Mouse (Mus musculus) myocyte (in vitro differentiated cells): ENCODE measurements around the gene Ltc4s. TPM values are rescaled to one million over a fixed set of nuclear protein-coding genes. Genes with fewer than 3 reads are reported as not detected.
A peak's percentile ranks its signal among the peaks of the same experiment; 100 is the strongest.

ENCODE experiments used
- H3K27me3 ChIP-seq: one replicate; pipeline ENCODE4 v1.6.1; 2011; ENCODE audit not compliant: control insufficient read depth, insufficient read depth, insufficient read length
- H3K36me3 ChIP-seq: one replicate; pipeline ENCODE4 v1.6.1; 2011; ENCODE audit not compliant: control insufficient read depth, insufficient read depth
- H3K4me2 ChIP-seq: one replicate; pipeline ENCODE4 v1.6.1; 2011; ENCODE audit warnings: low read depth, control low read depth
- H3K4me3 ChIP-seq: one replicate; pipeline ENCODE4 v1.5.1; 2011; ENCODE audit warnings: mild to moderate bottlenecking, control low read depth, moderate library complexity
- H3K79me2 ChIP-seq: one replicate; pipeline ENCODE4 v1.6.1; 2011; ENCODE audit not compliant: control insufficient read depth, insufficient read depth
- H3ac ChIP-seq: one replicate; pipeline ENCODE4 v1.6.1; 2011; ENCODE audit not compliant: control insufficient read depth, insufficient read length
- CEBPB ChIP-seq: IDR thresholded peaks from 2 replicates; pipeline ENCODE4 v1.6.1; 2011; ENCODE audit warnings: mild to moderate bottlenecking, moderate library complexity; ENCODE audit not compliant: poor library complexity, insufficient read depth, severe bottlenecking
- E2F4 ChIP-seq: IDR thresholded peaks from one replicate; pipeline ENCODE4 v1.6.1; 2011; ENCODE audit warnings: mild to moderate bottlenecking, control low read depth, moderate library complexity; ENCODE audit not compliant: insufficient read depth
- MAX ChIP-seq: IDR thresholded peaks from one replicate; pipeline ENCODE4 v1.6.1; 2011; ENCODE audit warnings: low read depth, mild to moderate bottlenecking, control low read depth
- MYOD1 ChIP-seq, 3 experiments: IDR thresholded peaks; one replicate each; pipeline ENCODE4 v1.6.1; 2011; ENCODE audit warnings: control low read depth in 2 of 3, low read depth in 2 of 3, mild to moderate bottlenecking in 2 of 3, moderate library complexity in 1 of 3; ENCODE audit not compliant: insufficient read length in 2 of 3, control insufficient read depth in 1 of 3
- MYOG ChIP-seq, 3 experiments: IDR thresholded peaks; one replicate each; pipeline ENCODE4 v1.6.1; 2011; ENCODE audit warnings: control low read depth in 2 of 3, low read depth in 2 of 3, mild to moderate bottlenecking in 2 of 3; ENCODE audit not compliant: insufficient read length in 2 of 3, control insufficient read depth in 1 of 3, insufficient read depth in 1 of 3
- POLR2A ChIP-seq: IDR thresholded peaks from one replicate; pipeline ENCODE4 v1.6.1; 2011; ENCODE audit warnings: low read depth, mild to moderate bottlenecking, control low read depth, moderate library complexity; ENCODE audit not compliant: insufficient read length
- POLR2AphosphoS2 ChIP-seq: IDR thresholded peaks from one replicate; pipeline ENCODE4 v1.6.1; 2011; ENCODE audit warnings: low read depth, control low read depth; ENCODE audit not compliant: insufficient read length
- REST ChIP-seq: IDR thresholded peaks from one replicate; pipeline ENCODE4 v1.6.1; 2011; ENCODE audit warnings: mild to moderate bottlenecking, control low read depth, moderate library complexity; ENCODE audit not compliant: insufficient read depth, insufficient read length
- SRF ChIP-seq: IDR thresholded peaks from one replicate; pipeline ENCODE4 v1.6.1; 2011; ENCODE audit warnings: low read depth; ENCODE audit not compliant: control insufficient read depth, insufficient read length
- TCF12 ChIP-seq: IDR thresholded peaks from one replicate; pipeline ENCODE4 v1.6.1; 2011; ENCODE audit warnings: mild to moderate bottlenecking, control low read depth; ENCODE audit not compliant: poor library complexity, insufficient read depth, severe bottlenecking
- TCF3 ChIP-seq: IDR thresholded peaks from one replicate; pipeline ENCODE4 v1.6.1; 2011; ENCODE audit warnings: low read depth, control low read depth; ENCODE audit not compliant: insufficient read length
- USF1 ChIP-seq: IDR thresholded peaks from one replicate; pipeline ENCODE4 v1.6.1; 2011; ENCODE audit warnings: low read depth, mild to moderate bottlenecking, control low read depth, moderate library complexity
- polyA plus RNA-seq: library from polyadenylated mRNA; unstranded; fragments of >200 nt; fragmentation: generic; extraction: Trizol; gene quantifications from one replicate; pipeline ENCODE4 v1.2.1, GENCODE M21; 2012; ENCODE audit warnings: missing spikeins

Ltc4s gene
- polyA plus RNA-seq = 1.8 TPM

DNA sequence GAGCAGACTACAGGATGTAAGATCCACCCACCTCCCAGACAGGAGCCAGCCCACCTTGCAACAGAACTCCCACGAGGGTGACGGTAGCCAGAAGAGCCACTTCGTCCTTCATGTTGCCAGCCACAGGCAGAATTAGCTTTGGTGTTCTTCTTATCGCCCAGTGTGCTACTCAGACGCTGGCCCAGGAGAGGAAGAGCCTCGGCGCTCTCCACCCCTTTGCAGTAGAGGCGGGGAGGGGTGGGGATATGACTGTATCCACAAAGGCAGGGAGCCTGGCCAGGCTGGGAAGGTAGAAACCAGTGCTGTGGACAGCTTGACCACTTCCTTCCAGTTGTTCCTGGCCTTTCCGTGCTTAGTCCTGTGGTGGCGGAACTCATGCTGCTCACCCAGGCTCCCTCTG is at the start of gene Ltc4s:
Gene Ltc4s, minus strand, starts transcription at position 293 of the 400 bp plus-strand sequence.
- Histone ChIP-seq H3K4me2 (no peak within 1 kb of the TSS), H3K4me3 (no peak within 1 kb of the TSS), H3ac (peak within 1 kb of the TSS; percentile 6), H3K36me3 (peaks cover 11% of the 10 kb centered on the region), H3K27me3 (no peaks in the 10 kb centered on the region), H3K79me2 (no peaks in the 10 kb centered on the region)
- no peak for TF ChIP-seq TCF12
- no peak for TF ChIP-seq SRF
- no peak for TF ChIP-seq CEBPB
- no peak for TF ChIP-seq POLR2AphosphoS2
- no peak for TF ChIP-seq USF1
- no peak for TF ChIP-seq REST
- TF ChIP-seq POLR2A = no peak
- TF ChIP-seq E2F4 = no peak

DNA sequence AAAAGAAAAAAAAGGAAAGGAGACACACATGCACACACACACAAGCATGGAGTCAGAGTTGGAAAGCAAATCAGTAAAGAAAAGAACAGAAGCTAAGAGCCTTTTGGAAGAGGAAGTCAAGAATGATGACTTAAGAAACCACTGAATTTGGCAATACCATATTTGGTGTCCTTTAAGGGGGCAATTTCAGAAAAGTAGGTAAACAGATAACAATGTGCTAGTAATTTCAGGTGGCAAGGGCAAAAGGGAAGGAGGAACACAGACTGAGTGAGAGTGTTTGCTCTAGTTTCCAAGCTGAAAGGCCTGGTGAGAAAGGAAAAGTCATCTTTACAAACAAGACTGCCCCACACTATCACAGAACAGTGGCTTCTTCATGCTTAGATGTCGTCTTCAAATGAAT is 48.0 kb upstream of the Ltc4s start:
- Histone ChIP-seq H3K4me2 (no peak overlapping the region), H3ac (no peak overlapping the region), H3K79me2 (peaks cover 96% of the 10 kb centered on the region), H3K27me3 (no peaks in the 10 kb centered on the region), H3K4me3 (no peak overlapping the region), H3K36me3 (no peaks in the 10 kb centered on the region)
- TF ChIP-seq TCF12 (no peak), USF1 (no peak), MYOD1 (IDR thresholded peaks at IDR 0.05; ENCODE audit: control insufficient read depth in 1 of 3, insufficient read length in 2 of 3, low read depth in 2 of 3) (no peak), SRF (no peak), E2F4 (no peak), REST (no peak), CEBPB (no peak), TCF3 (no peak), POLR2AphosphoS2 (no peak), MYOG (IDR thresholded peaks at IDR 0.05; ENCODE audit: control insufficient read depth in 1 of 3, insufficient read depth in 1 of 3, insufficient read length in 2 of 3, low read depth in 2 of 3) (no peak), POLR2A (no peak), MAX (no peak)

DNA sequence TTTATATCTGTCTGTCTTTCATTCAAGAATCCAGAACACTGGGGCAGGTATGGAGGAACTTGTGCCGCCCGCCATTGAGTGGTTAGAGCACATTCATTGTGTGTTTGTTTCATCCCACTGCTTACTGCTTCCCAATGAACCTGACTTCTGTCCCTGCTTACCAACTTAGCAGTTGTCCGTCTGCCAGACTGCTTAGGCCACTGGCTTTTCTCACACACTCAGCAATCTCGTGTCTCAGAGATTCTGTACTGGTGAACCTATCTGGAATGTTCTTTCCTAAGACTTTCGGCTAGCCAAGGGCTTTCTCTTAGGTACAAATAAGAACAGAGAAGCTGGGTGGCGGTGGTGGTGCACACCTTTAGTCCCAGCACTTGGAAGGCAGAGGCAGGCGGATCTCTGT is 47.3 kb upstream of the Ltc4s start:
- Histone ChIP-seq H3ac (no peak overlapping the region), H3K36me3 (peaks cover 6% of the 10 kb centered on the region), H3K79me2 (peaks cover 96% of the 10 kb centered on the region), H3K27me3 (no peaks in the 10 kb centered on the region), H3K4me3 (no peak overlapping the region), H3K4me2 (no peak overlapping the region)
- TF ChIP-seq TCF3 (no peak), SRF (no peak), REST (no peak), MAX (no peak)

DNA sequence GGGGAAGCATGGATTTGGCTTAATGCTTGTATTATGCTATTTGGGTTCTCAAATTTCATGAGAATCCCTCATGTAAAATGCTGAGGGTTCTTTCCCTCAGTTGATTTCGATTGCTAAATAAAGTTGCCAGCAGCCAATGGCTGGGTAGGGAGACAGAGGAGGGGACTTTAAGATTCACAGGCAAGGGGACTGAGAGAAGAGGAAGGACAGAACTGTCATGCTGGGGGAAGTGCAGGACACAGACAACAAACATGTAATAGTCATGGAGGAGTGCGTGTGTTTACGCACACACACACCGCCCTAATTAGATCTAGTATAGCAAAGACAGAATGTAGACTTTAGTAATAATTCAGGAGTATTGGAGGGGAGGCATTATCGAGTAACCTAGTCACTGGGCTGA is 46.8 kb upstream of the Ltc4s start:
- no peaks in the 10 kb centered on the region for H3K27me3 ChIP-seq
- H3K4me2 ChIP-seq = no peak overlapping the region
- peaks cover 6% of the 10 kb centered on the region for H3K36me3 ChIP-seq
- H3K4me3 ChIP-seq = no peak overlapping the region
- H3K79me2 ChIP-seq = peaks cover 96% of the 10 kb centered on the region
- no peak overlapping the region for H3ac ChIP-seq
- TF ChIP-seq REST = no peak
- TF ChIP-seq CEBPB = no peak
- TF ChIP-seq USF1 = no peak
- no peak for TF ChIP-seq POLR2AphosphoS2
- TF ChIP-seq TCF3 = no peak
- TF ChIP-seq POLR2A = no peak
- no peak for TF ChIP-seq TCF12
- TF ChIP-seq MAX = no peak
- TF ChIP-seq MYOD1 (IDR thresholded peaks at IDR 0.05; ENCODE audit: control insufficient read depth in 1 of 3, insufficient read length in 2 of 3, low read depth in 2 of 3) = no peak

DNA sequence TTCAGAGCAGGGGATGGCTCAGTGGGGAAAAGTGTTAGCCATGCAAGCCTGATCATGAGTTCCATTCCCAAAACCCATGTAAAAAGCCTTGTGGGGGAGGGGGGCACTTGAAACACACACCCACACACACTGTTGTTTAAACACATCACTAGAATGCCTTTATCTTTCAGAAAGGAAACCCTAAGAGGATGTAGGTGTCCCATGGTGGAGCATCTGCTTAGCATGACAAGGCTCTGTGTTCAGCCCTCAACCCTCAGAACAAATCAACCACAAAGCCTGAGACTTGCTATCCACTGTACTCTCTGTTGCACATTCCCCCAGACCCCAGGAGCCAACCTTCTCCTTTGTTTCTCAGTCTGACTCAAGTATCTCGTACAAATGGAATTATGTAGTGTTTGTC is 41.6 kb upstream of the Ltc4s start:
- no peak for TF ChIP-seq CEBPB
- TF ChIP-seq POLR2A = no peak
- no peak for TF ChIP-seq TCF3
- no peak for TF ChIP-seq MAX
- no peak for TF ChIP-seq SRF
- TF ChIP-seq E2F4 = no peak
- no peak for TF ChIP-seq MYOG (IDR thresholded peaks at IDR 0.05; ENCODE audit: control insufficient read depth in 1 of 3, insufficient read depth in 1 of 3, insufficient read length in 2 of 3, low read depth in 2 of 3)
- TF ChIP-seq TCF12 = no peak
- no peak for TF ChIP-seq REST
- TF ChIP-seq MYOD1 (IDR thresholded peaks at IDR 0.05; ENCODE audit: control insufficient read depth in 1 of 3, insufficient read length in 2 of 3, low read depth in 2 of 3) = no peak
- no peak for TF ChIP-seq USF1
- no peak for TF ChIP-seq POLR2AphosphoS2

More for the DNA sequence above, 41.6 kb upstream of the Ltc4s start:
- H3ac ChIP-seq = no peak overlapping the region
- H3K36me3 ChIP-seq = peaks cover 6% of the 10 kb centered on the region
- no peaks in the 10 kb centered on the region for H3K27me3 ChIP-seq
- no peak overlapping the region for H3K4me3 ChIP-seq
- H3K79me2 ChIP-seq = peaks cover 94% of the 10 kb centered on the region
- H3K4me2 ChIP-seq = no peak overlapping the region
